Mouse (Mus musculus) heart, embryonic 13.5 days (tissue): Measurements from ENCODE around the gene Sppl2c. TPM values are rescaled to one million over a fixed set of nuclear protein-coding genes. Genes with fewer than 3 reads are reported as not detected.

ENCODE experiments used
- polyA plus RNA-seq: library from polyadenylated mRNA; unstranded; fragments of >200 nt; fragmentation: Nextera tagmentation; extraction: Ambion mirVana; gene quantifications from 2 replicates; pipeline ENCODE4 v1.2.1, GENCODE M21; 2015

Gene Sppl2c
- polyA plus RNA-seq, 1 experiment from 2014 or later: not detected

Other genes with a start within 250 kb of the Sppl2c start
- 29.3 and 34.7 TPM in 2 replicates for gene Nsf, start 232.3 kb upstream of the Sppl2c start, polyA plus RNA-seq
- 56.1 and 58.1 TPM in 2 replicates for gene Arf2, start 219.6 kb upstream of the Sppl2c start, polyA plus RNA-seq
- not detected in 2 replicates for gene Crhr1, start 53.5 kb upstream of the Sppl2c start, polyA plus RNA-seq
- gene Mapt, start 45.1 kb downstream of the Sppl2c start, polyA plus RNA-seq: 1.1 and 1.2 TPM in 2 replicates